Mouse (Mus musculus) cerebellum, adult 2 months (tissue): ENCODE measurements around the gene Endou.

ENCODE experiments used
- CTCF ChIP-seq: fragments of 200-500 bp; IDR thresholded peaks from 2 replicates; pipeline ENCODE4 v1.5.1; 2011; ENCODE audit warnings: low read depth, mild to moderate bottlenecking, control low read depth, low read length, moderate library complexity, borderline replicate concordance; ENCODE audit not compliant: insufficient read depth
- POLR2A ChIP-seq: fragments of 200-500 bp; IDR thresholded peaks from 2 replicates; pipeline ENCODE4 v1.6.1; 2011; ENCODE audit warnings: low read length, control low read depth, borderline replicate concordance; ENCODE audit not compliant: insufficient read depth

GRCm38 (mm10) chr15:97674423-97674822 is 56.7 kb downstream of the Endou start:
- TF ChIP-seq POLR2A: no peak
- TF ChIP-seq CTCF: no peak
